Mouse (Mus musculus): ENCODE measurements around the gene Pkmyt1. TPM values are rescaled to one million over a fixed set of nuclear protein-coding genes. Genes with fewer than 3 reads are reported as not detected.

Gene Pkmyt1
- polyA plus RNA-seq, 1 experiment from 2014 or later = 36.7 TPM

DNA sequence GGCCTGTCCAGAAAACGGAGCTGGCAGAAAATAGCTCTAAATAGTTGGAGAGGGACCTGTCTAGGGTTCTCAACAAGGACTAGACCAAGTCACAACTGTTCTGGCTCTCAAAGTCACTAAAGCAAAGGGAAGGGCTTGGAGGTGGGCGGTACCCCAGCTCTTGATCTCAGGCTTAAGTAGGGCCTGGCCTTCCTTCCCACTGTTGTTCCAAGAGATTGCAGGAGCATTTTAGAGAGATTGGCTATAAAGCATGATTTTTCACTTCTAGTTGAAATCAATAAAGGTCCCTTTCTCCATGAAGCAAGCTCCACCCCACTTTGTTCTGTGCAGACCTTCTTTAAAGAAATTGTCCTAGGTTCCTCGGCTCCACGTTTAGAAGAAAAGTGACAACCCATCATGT lies 659 bp upstream of the Pkmyt1 start:
- H3K27me3 ChIP-seq = peaks cover 2% of the 10 kb centered on the region; the same call in 1 of the 2 replicates
- H3K36me3 ChIP-seq (ENCODE audit: poor library complexity, severe bottlenecking) = no peaks in the 10 kb centered on the region
- H3K4me2 ChIP-seq = peak overlapping the region; percentile 90
- H3K9me3 ChIP-seq (replicated peaks) = no peaks in the 10 kb centered on the region
- H3K4me1 ChIP-seq = peaks cover 15% of the 10 kb centered on the region
- peak overlapping the region; percentile 89 for H3K4me3 ChIP-seq
- no peak overlapping the region for H3K27ac ChIP-seq
- no peak for ATAC-seq
- 71% methylated on average over 4 of the region's 4 CpGs for whole genome bisulfite sequencing
- peak overlapping the region; percentile 81 for H3K9ac ChIP-seq

DNA sequence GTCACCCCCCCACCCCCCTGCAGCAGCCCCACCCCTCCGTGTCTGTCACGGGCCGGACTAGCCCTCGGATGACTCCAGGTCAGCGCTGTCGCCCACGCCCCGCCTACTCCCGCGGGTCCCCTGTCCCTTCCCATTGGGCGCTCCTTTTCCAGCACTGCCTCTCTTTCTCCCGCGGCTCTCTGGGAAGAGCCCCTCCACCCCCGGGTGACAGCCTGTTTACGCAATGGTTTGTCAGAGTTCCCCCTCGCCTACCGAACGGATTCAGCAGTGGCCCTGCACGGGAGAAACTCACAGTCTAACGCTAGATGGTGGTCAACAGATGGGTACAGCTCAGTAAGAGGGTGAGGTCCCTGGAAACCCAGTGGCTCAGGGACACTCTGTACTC lies 614 bp downstream of the Pkmyt1 start:
- Histone ChIP-seq H3K4me2 (peak overlapping the region; percentile 90), H3K4me1 (peaks cover 15% of the 10 kb centered on the region), H3K27me3 (no peaks in the 10 kb centered on the region), H3K27ac (0 out of 2 replicates have a peak overlapping the region, but pooled peaks have one; percentile 19), H3K4me3 (peak overlapping the region; percentile 89), H3K9ac (peak overlapping the region; percentile 81), H3K9me3 (replicated peaks) (no peaks in the 10 kb centered on the region), H3K36me3 (ENCODE audit: poor library complexity, severe bottlenecking) (no peaks in the 10 kb centered on the region)
- ATAC-seq = peak; percentile 81
- 1% methylated on average over 20 of the region's 20 CpGs for WGBS

DNA sequence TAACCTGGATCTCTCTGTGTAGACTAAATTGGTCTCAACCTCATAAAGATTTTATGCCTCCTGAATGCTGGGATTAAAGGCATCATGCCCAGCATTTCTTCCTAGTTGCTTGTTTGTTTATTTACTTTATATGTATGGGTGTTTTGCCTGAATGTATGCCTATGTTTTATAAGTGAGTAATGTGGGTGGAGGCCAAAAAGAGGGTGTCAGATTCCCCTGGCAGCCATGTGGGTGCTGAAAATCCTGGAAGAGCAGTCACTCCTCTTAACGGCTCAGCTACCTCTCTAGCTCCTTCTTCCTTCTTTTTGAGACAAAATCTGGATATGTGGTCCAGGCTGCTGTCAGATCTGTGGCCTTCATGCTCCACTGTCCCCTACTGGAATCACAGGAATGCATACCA lies 4.3 kb downstream of the Pkmyt1 start:
- ATAC-seq = no peak
- no peaks in the 10 kb centered on the region for H3K9me3 ChIP-seq (replicated peaks)
- WGBS = 83% methylated on average over 1 of the region's 1 CpGs
- H3K27me3 ChIP-seq = no peaks in the 10 kb centered on the region
- H3K4me2 ChIP-seq = no peak overlapping the region
- H3K9ac ChIP-seq = no peak overlapping the region
- H3K36me3 ChIP-seq (ENCODE audit: poor library complexity, severe bottlenecking) = peaks cover 10% of the 10 kb centered on the region
- no peak overlapping the region for H3K4me3 ChIP-seq
- peaks cover 14% of the 10 kb centered on the region for H3K4me1 ChIP-seq
- H3K27ac ChIP-seq = no peak overlapping the region

DNA sequence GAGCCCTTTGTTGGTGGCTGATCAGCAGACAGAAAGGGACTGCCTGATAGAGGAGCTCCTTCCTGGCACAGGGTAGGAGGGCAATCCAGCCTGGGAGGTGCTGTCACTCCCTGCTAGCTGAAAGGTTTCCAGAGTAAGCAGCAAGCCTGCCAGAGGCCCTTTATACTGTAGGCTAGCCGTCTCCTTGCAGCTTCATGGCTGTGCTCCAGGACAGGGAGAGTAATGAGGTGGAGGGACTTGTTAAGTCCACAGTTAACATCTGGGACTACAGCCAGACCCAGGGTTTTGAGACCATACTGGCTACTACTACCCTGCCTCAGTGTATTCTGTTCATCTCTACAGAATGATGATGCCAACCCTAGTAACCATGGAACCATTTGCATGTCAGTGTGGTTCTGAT lies 8.2 kb downstream of the Pkmyt1 start:
- Histone ChIP-seq H3K27ac (peak overlapping the region; percentile 44; the same call in 1 of the 2 replicates), H3K36me3 (ENCODE audit: poor library complexity, severe bottlenecking) (peaks cover 33% of the 10 kb centered on the region), H3K4me1 (peaks cover 18% of the 10 kb centered on the region), H3K27me3 (peaks cover 5% of the 10 kb centered on the region; the same call in 1 of the 2 replicates), H3K4me2 (no peak overlapping the region), H3K4me3 (no peak overlapping the region), H3K9me3 (replicated peaks) (no peaks in the 10 kb centered on the region), H3K9ac (no peak overlapping the region)
- WGBS = 59% methylated on average over 1 of the region's 1 CpGs
- no peak for ATAC-seq

DNA sequence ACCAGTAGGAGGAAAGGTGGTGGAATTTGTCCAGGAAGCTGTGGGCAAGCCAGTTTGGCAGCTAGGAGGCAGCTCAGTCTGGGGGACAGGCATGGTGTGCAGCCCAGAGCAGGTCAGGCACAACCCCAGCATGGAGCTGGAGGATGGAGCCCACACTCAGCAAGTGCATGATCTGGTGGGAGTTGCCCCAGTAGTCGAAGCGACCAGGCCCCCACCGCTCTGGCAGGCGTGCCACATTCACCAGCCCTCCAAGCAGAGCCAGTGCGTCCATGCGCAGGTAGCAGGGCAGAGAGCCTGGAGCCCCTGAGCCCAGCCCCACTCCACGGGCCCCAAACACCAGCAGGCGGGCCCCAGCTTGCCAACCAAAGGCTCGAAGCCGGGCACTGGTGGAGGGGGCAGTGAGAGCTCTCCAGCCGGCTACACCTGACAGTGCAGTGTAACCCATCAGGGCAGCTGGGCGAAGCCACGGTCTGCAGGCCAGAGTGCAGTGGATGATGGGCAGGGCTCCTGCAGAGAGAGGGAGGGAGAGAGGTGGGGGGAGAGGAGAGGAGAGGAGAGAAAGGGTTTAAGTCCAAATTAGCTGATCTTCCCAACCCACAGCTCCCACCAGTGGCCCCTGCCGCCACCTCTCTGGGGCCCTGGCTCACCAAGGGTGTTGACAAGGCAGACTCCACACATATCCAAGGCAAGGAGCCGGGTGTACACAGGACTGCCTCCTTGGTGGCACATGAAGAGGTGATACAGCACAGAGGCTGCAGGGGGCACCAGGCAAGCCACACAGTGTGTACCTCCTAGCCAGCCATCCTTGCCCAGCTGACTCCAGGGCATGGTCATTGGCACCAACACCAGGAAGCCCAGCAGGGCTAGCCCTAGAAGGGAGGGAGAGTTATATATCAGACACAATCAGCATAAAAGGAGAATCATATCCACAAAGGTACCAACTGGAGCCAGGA lies 11.6 kb downstream of the Pkmyt1 start:
- H3K4me3 ChIP-seq = no peak overlapping the region
- peak overlapping the region; percentile 30; the same call in 1 of the 2 replicates for H3K9ac ChIP-seq
- peaks cover 36% of the 10 kb centered on the region for H3K4me1 ChIP-seq
- no peak overlapping the region for H3K27ac ChIP-seq
- H3K4me2 ChIP-seq = peak overlapping the region; percentile 97; the same call in 1 of the 2 replicates
- H3K9me3 ChIP-seq (replicated peaks) = no peaks in the 10 kb centered on the region
- 54% methylated on average over 15 of the region's 15 CpGs for WGBS
- peaks cover 30% of the 10 kb centered on the region for H3K27me3 ChIP-seq
- ATAC-seq = no peak
- peaks cover 33% of the 10 kb centered on the region for H3K36me3 ChIP-seq (ENCODE audit: poor library complexity, severe bottlenecking)

DNA sequence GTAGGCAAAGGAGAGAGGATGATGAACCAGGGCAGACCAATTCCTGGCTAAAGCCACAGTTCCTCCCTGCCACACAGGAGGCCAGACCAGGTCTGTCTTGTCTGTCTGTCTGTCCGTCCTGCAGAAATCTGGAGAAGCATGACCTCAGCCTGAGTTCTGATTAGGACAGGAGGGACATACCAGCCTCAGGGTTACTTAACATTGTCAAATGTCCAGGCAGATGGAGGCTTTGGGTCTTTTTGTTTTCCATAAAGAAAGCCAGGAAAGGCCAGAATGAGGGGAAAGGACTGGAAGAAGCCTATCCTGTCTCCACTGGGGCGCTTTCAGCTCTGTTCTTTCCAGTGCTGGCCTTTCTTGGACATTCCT lies 12.7 kb downstream of the Pkmyt1 start:
- no peak overlapping the region for H3K27ac ChIP-seq
- peaks cover 36% of the 10 kb centered on the region for H3K4me1 ChIP-seq
- peak overlapping the region; percentile 97 for H3K4me2 ChIP-seq
- peak overlapping the region; percentile 77 for H3K9ac ChIP-seq
- no peak for ATAC-seq
- peaks cover 33% of the 10 kb centered on the region for H3K36me3 ChIP-seq (ENCODE audit: poor library complexity, severe bottlenecking)
- peaks cover 41% of the 10 kb centered on the region for H3K27me3 ChIP-seq
- H3K4me3 ChIP-seq = peak overlapping the region; percentile 58
- 26% methylated on average over 2 of the region's 2 CpGs for WGBS
- no peaks in the 10 kb centered on the region for H3K9me3 ChIP-seq (replicated peaks)

GRCm38 (mm10) chr17:23739202-23740135 lies 13.3 kb downstream of the Pkmyt1 start:
- H3K4me3 ChIP-seq = peak overlapping the region; percentile 58
- H3K27ac ChIP-seq = no peak overlapping the region; the same call in 1 of the 2 replicates
- H3K9ac ChIP-seq = peak overlapping the region; percentile 77
- peaks cover 47% of the 10 kb centered on the region for H3K27me3 ChIP-seq
- no peaks in the 10 kb centered on the region for H3K9me3 ChIP-seq (replicated peaks)
- peaks cover 36% of the 10 kb centered on the region for H3K4me1 ChIP-seq
- H3K4me2 ChIP-seq = peak overlapping the region; percentile 97
- peaks cover 33% of the 10 kb centered on the region for H3K36me3 ChIP-seq (ENCODE audit: poor library complexity, severe bottlenecking)
- ATAC-seq = peak; percentile 26
- 1% methylated on average over 48 of the region's 48 CpGs for WGBS

- Histone ChIP-seq H3K36me3 (ENCODE audit: poor library complexity, severe bottlenecking) (peaks cover 26% of the 10 kb centered on the region), H3K4me3 (peak overlapping the region; percentile 58), H3K27ac (no peak overlapping the region; the same call in 1 of the 2 replicates), H3K4me1 (peaks cover 42% of the 10 kb centered on the region), H3K9me3 (replicated peaks) (no peaks in the 10 kb centered on the region), H3K4me2 (peak overlapping the region; percentile 97), H3K27me3 (peaks cover 54% of the 10 kb centered on the region), H3K9ac (peak overlapping the region; percentile 77)
- ATAC-seq = peak; percentile 91
- under 1% methylated on average over 40 of the region's 46 CpGs for WGBS
Observed at GRCm38 (mm10) chr17:23740136-23740584, 14.0 kb downstream of the Pkmyt1 start.

- Histone ChIP-seq H3K4me2 (peak within 1 kb of the TSS; percentile 97), H3K36me3 (ENCODE audit: poor library complexity, severe bottlenecking) (peaks cover 21% of the 10 kb centered on the region), H3K4me1 (peaks cover 46% of the 10 kb centered on the region), H3K27me3 (peaks cover 59% of the 10 kb centered on the region), H3K27ac (no peak within 1 kb of the TSS; the same call in 1 of the 2 replicates), H3K4me3 (peak within 1 kb of the TSS; percentile 58), H3K9ac (peak within 1 kb of the TSS; percentile 77), H3K9me3 (replicated peaks) (no peaks in the 10 kb centered on the region)
- WGBS = 7% methylated on average over 13 of the region's 13 CpGs
- peak; percentile 39; the same call in 1 of the 2 replicates for ATAC-seq
Observed at GRCm38 (mm10) chr17:23740598-23741021, 14.5 kb downstream of the Pkmyt1 start, which contains the start of gene Paqr4. Gene Paqr4 (minus strand): TSS chr17:23740867.

GRCm38 (mm10) chr17:23741359-23742209 lies 15.4 kb downstream of the Pkmyt1 start:
- H3K9ac ChIP-seq = peak overlapping the region; percentile 46; the same call in 1 of the 2 replicates
- H3K4me3 ChIP-seq = peak overlapping the region; percentile 29
- H3K9me3 ChIP-seq (replicated peaks) = no peaks in the 10 kb centered on the region
- peak overlapping the region; percentile 54 for H3K4me2 ChIP-seq
- no peak for ATAC-seq
- no peak overlapping the region for H3K27ac ChIP-seq
- peaks cover 68% of the 10 kb centered on the region for H3K27me3 ChIP-seq
- 50% methylated on average over 38 of the region's 38 CpGs for WGBS
- H3K36me3 ChIP-seq (ENCODE audit: poor library complexity, severe bottlenecking) = peaks cover 12% of the 10 kb centered on the region
- peaks cover 54% of the 10 kb centered on the region for H3K4me1 ChIP-seq

Data from forebrain, embryonic 13.5 days (tissue).